Mouse (Mus musculus) T-helper 17 cell (primary cell): Measurements from ENCODE around the gene Mtss1l.

ENCODE experiments used
- in situ Hi-C, 2 experiments: fragments of 300-600 bp; cut with MboI, MseI; formaldehyde crosslinking; loops; 1 replicate in 1 of 2; 2 replicates in 1 of 2; pipeline ENCODE4 v1.15.1; 2025; ENCODE audit warnings: high pct_unique_total_duplicates in 2 of 2

The Mtss1l gene

DNA sequence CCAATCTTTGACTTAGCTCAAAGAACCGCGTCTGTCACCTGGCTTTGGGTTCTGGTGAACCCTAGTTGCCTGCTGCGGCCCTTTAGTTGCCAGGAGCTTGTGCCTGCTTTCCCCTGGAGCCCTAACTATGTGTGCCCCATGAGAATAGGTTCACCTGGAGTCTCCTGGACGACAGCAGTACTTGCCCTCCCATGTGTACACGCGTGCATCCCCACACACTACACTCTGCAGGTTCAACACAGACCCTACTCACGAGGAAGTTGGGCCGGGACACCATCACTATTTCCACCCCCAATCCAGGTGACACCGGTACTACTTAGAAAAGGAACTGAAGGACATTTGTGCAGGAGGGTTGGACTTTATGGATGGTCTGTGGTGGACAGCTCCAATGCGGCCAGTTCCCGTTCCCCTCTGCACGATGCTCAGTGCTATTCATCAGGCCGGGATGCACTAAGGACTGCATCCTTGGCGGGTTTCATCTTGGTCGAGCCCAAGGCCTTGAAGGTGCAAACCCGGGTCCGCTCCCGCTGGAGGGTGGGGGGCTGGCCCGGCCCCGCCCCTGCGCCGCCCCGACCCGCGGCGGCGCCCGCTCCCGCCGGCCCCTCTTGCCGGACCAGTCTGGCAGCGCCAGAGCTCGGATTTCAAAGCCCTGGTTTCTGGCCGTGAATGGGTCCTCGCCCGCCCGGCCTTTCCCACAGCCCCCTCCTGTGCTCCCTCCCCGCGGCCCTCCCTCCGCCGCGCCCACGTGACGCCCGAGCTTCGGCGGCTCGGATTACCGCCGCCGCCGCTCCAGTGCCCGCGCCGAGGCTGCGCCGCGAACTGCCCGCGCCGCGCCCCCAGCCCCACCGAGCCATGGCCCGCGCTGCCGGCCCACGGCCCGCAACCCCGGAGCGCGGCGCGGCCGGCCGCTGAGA, at the start of gene Mtss1l:
Mtss1l (plus strand) TSS at position 792 of the 914 bp plus-strand sequence.
- in situ Hi-C loops, result loop anchor here in 1 of 2 experiments (5.0 kb wide), 1 partner anchor 104 kb away; the partner anchor contains the start of gene Vac14

DNA sequence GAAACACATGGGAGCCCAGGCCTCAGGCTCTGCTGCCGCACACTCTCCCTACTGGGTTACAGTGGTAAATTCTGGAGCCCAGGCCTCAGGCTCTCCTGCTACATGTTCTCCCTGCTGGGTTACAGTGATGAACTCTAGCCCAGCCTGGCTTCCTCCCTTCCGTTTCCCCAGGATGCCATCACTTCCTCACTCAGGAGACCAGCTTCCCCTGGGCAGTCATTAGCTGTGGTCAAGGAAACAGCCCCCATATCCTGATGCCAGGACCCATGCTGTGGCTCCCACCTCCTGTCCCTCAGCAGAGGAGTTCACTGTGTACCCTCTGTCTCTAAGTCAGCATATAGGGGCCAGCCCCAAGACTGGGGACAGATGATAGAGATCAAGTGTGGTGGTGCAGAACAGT, 49.1 kb upstream of the Mtss1l start:
- in situ Hi-C loops, result no loop called here

- in situ Hi-C loops, result no loop called here
Measured at GRCm38 (mm10) chr8:110673168-110673567, 48.1 kb upstream of the Mtss1l start.

DNA sequence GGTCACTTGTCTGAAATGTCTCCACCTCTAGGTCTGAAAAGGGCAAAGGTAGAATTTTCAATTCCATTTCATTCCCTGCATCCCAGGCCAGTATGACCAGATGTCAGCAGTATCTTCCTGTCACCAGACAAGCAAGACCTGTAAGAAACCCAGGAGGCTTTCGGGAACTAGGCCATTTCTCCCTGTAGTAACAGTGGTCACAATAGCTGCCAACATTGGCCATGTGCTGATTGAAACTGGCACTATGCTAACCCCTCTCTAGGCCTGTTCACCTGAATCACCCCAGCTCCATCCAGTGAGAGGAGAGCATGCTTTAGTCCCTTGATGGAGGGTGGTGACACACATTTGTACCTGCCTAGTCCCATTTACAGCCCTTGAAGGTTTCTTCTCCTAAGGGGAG, 46.7 kb upstream of the Mtss1l start:
- in situ Hi-C loops, result no loop called here

DNA sequence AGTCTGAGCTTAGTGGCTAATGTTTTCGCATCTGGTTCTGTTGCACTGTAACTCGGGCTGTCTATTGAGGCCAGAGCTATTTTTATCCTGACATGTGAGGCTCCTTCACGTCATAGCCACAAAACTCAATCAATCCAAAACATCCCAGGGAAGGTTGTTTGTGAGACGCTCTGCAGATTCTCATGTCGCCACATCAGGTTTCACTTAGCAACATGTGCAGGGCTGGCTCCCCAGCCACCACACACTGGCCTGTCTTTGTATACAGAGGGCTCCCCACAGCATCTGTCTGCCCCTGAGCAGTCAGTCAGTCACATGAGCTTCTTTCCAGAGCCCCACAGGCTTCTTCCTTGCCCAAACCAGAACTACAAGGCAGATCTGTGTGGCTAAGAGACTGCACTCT, 44.6 kb upstream of the Mtss1l start:
- in situ Hi-C loops, result no loop called here

DNA sequence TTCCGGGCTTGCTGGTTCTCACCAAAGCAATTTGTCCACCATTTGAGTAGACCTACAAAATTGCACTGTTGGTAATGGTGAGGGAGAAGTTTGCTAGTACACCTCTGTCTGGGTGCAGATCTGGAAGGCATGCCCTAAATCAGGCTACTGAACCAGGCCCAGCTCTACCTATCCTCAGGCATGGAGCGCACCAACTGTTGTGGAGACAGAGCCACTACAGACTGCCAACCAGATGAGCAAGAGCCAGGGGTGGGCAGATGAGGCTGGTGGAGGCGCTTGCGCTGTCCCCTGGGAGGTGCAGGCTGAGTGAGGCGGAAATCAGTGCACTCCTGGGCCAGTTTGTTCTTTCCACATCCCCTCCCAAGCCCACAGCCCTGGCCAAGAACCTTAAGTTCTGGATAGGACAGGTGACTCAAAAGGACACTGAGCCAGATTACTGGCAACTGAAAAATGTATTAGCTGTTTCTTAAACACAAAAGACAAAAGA, 44.1 kb upstream of the Mtss1l start:
- in situ Hi-C loops, result no loop called here

DNA sequence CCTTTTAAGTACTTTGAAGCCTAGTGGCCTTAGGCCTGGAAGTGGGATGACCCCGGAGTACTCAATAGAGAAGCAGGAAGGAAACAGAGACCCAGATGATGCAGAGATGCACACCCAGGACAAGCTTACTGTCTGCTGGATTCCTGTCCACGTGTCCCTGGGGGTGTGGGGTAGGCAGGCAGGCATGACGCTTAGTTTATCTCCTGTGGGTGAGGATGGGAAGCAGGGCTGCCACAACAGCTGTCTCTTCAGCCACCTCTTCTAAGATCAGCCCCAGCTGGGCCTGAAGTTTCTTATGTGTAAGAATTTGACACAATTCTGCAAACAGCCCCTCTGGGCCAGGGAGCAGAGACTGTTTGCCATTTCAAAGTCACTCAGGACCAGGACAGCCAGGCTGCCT, 42.3 kb upstream of the Mtss1l start:
- in situ Hi-C loops, result no loop called here

DNA sequence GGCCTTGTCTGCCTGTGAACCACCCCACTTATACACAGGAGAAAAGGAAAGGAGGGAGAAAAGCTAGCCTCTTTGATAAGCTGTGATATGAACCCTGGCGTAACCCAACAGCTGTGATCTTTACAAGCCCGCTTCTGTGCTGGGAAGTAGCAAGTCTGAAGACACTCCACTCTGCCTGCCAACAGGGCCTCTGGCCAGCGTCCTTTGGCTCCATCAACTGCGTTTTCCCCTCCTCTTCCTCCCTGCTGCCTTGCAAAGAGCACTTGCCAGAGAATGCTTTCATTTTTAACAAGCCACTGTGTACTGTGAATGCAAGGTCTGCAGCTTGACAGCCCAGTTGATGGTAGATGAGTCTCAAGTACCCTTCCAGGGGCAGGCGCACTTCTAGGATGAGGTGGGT, 33.5 kb upstream of the Mtss1l start:
- in situ Hi-C loops, result no loop called here

GRCm38 (mm10) chr8:110689961-110690360, 31.3 kb upstream of the Mtss1l start:
- in situ Hi-C loops, result no loop called here

GRCm38 (mm10) chr8:110694226-110694625, 27.1 kb upstream of the Mtss1l start:
- in situ Hi-C loops, result no loop called here

- in situ Hi-C loops, result no loop called here
Measured at GRCm38 (mm10) chr8:110694826-110695225, 26.4 kb upstream of the Mtss1l start.

- in situ Hi-C loops, result no loop called here
Measured at GRCm38 (mm10) chr8:110695431-110695830, 25.8 kb upstream of the Mtss1l start.

GRCm38 (mm10) chr8:110696051-110696450, 25.2 kb upstream of the Mtss1l start:
- in situ Hi-C loops, result no loop called here

DNA sequence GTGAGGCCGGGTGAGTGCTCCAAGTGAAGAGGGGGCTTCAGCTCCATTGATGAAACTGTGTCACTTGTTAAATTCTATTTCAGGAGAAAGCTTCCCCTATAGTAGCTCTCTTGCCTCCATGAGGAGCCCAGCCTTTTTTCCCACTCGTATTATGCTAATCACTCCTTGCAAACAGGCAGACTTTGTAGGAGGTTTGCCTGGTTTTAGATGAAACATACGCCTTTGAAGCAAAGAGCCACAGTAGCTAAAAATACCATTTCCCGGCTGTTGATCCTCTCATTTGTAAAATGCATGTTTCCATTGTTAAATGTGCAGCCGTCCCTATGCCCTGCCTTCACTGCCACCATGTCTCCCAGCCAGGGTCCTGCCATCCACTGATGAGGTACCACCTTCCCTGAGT, 23.7 kb upstream of the Mtss1l start:
- in situ Hi-C loops, result no loop called here

- in situ Hi-C loops, result no loop called here
Measured at GRCm38 (mm10) chr8:110698098-110698497, 23.2 kb upstream of the Mtss1l start.

DNA sequence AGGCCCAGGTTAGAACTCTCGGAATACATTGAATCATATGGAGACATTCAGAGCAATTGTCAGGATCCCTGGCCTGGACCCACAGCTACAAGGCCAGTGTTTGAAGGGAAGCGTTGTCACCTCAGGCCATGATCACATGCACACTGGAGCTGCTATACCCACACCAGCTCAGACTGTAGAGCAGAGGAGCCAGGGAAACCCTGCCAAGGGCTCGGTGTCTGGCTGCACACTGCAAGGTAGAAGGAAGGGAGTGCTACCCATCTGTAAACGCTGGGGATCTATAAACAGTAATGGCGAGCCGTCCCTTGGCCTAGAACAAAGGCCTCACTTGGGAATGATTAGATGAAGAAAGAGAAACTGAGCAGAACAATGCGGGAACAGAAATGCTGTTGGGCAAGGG, 21.8 kb upstream of the Mtss1l start:
- in situ Hi-C loops, result no loop called here

GRCm38 (mm10) chr8:110700561-110700960, 20.7 kb upstream of the Mtss1l start:
- in situ Hi-C loops, result no loop called here

- in situ Hi-C loops, result no loop called here
Measured at GRCm38 (mm10) chr8:110702636-110703459, 18.4 kb upstream of the Mtss1l start.

GRCm38 (mm10) chr8:110703460-110704061, 17.7 kb upstream of the Mtss1l start:
- in situ Hi-C loops, result no loop called here

GRCm38 (mm10) chr8:110704103-110704502, 17.2 kb upstream of the Mtss1l start:
- in situ Hi-C loops, result no loop called here

DNA sequence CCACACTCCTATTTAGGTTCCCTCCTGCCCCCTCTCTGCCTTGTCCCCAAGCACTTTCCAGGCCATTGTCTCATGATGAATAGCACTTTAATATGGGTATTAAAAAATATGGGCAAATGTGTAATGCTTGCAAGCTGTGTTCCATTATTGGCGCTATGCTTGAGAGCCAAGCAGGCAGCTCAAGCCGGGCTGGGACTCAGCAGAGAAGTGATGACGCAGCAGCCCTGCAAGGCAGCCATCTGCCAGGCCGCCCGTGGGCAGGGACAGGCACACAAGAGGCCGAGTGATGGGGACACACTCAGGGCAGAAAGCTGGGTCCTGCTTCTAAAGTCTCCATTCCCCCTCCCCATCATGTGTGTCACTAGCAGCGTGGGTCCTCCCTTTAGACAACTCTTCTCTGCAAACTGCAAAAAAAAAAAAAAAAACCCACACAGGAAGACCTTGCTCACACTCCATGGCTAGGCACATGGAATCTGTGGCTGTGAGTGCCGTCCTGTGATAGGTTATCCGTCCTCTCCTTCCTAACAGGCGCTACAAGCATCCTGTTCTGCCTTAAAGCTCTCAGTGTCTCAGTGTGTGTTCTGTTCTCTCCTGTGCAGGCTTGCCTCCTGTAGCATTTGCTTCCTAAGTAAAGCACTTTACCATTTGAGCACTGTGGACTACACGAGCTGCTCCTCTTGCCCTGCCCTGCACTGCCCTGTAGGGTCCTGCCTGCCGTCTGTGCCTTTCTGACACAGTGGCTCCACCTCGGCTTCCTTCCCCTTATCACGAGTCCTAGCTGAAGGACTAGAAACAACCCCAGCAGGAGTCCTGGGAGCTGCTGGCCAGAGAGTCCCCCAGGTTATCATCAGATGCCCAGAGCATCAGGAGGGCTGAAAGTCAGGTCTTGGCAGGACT, 15.6 kb upstream of the Mtss1l start:
- in situ Hi-C loops, result no loop called here
